Mouse (Mus musculus) stomach, postnatal 0 days (tissue): ENCODE measurements around the gene Adora3.

Experiments used
- CTCF ChIP-seq: IDR thresholded peaks from 2 replicates; pipeline ENCODE4 v1.5.1; 2016; ENCODE audit warnings: antibody characterized with exemption, low read depth, mild to moderate bottlenecking, moderate library complexity
- EP300 ChIP-seq: optimal IDR thresholded peaks from 2 replicates; pipeline ENCODE3; 2016; ENCODE audit warnings: antibody characterized with exemption

- TF ChIP-seq CTCF: no peak
- TF ChIP-seq EP300: no peak
Observed at GRCm38 (mm10) chr3:105873451-105874445, 3.1 kb downstream of the Adora3 start.
